Mouse (Mus musculus) adrenal gland, postnatal 25 days (tissue): ENCODE data around the gene Ehf. TPM values are rescaled to one million over a fixed set of nuclear protein-coding genes. Genes with fewer than 3 reads are reported as not detected.

Experiments
- total RNA-seq: library from RNA; stranded (reverse); gene quantifications from 2 replicates; pipeline ENCODE4 v1.2.3, GENCODE M21; 2021

Gene Ehf
- total RNA-seq, 1 experiment from 2014 or later: 0.52 TPM

Other genes starting within 250 kb of the Ehf start
- gene Pdhx, start 229.8 kb downstream of the Ehf start, total RNA-seq: 109 and 134 TPM in 2 replicates
- 55.1 and 56.0 TPM in 2 replicates for gene Apip, start 229.6 kb downstream of the Ehf start, total RNA-seq
- not detected in 2 replicates for gene Elf5, start 108.4 kb upstream of the Ehf start, total RNA-seq
- 332 and 416 TPM in 2 replicates for gene Cat, start 181.9 kb upstream of the Ehf start, total RNA-seq